Mouse (Mus musculus) midbrain, embryonic 16.5 days (tissue): ENCODE results near the gene Chst12. TPM values are rescaled to one million over a fixed set of nuclear protein-coding genes. Genes with fewer than 3 reads are reported as not detected.

Source experiments
- ATAC-seq: fragments of 200-750 bp; cut with Nextera tagmentation; 2 replicates; pipeline ENCODE4 v1.8.0; 2017; ENCODE audit warnings: moderate TSS enrichment
- H3K27ac ChIP-seq: fragments of 300-500 bp; sonication (generic); 2 replicates; pipeline ENCODE4 v1.5.1; 2014; ENCODE audit warnings: mild to moderate bottlenecking, low read length, mixed read lengths
- H3K27me3 ChIP-seq: fragments of 300-500 bp; sonication (generic); 2 replicates; pipeline ENCODE4 v1.6.1; 2014; ENCODE audit warnings: low read depth, low read length, mixed read lengths; ENCODE audit not compliant: control insufficient read depth, insufficient read depth
- H3K36me3 ChIP-seq: fragments of 300-500 bp; sonication (generic); 2 replicates; pipeline ENCODE4 v1.6.1; 2014; ENCODE audit warnings: mild to moderate bottlenecking, low read length, moderate library complexity, mixed read lengths; ENCODE audit not compliant: control insufficient read depth, insufficient read depth
- H3K4me1 ChIP-seq: fragments of 300-500 bp; sonication (generic); 2 replicates; pipeline ENCODE4 v1.6.1; 2014; ENCODE audit warnings: mild to moderate bottlenecking, low read length, mixed read lengths; ENCODE audit not compliant: control insufficient read depth, insufficient read depth
- H3K4me2 ChIP-seq: fragments of 300-500 bp; sonication (generic); 2 replicates; pipeline ENCODE4 v1.6.1; 2014; ENCODE audit warnings: mild to moderate bottlenecking, low read length, mixed read lengths
- H3K4me3 ChIP-seq: fragments of 300-500 bp; sonication (generic); 2 replicates; pipeline ENCODE4 v1.5.1; 2014; ENCODE audit warnings: low read depth, mild to moderate bottlenecking, low read length, moderate library complexity, mixed read lengths
- H3K9ac ChIP-seq: fragments of 300-500 bp; sonication (generic); 2 replicates; pipeline ENCODE4 v1.6.1; 2014; ENCODE audit warnings: low read depth, low read length, mixed read lengths
- H3K9me3 ChIP-seq: fragments of 300-500 bp; sonication (generic); replicated peaks from 2 replicates; pipeline ENCODE4 v1.6.1; 2014; ENCODE audit warnings: mild to moderate bottlenecking, low read length, mixed read lengths; ENCODE audit not compliant: control insufficient read depth, poor library complexity, severe bottlenecking
- WGBS: fragments of 180-500 bp; shearing (Covaris S2); extraction: QIAGEN DNeasy Blood & Tissue Kit; methylation state at CpG from one replicate; pipeline ENCODE4 v1.1.7; 2014; 5-methylcytosine and 5-hydroxymethylcytosine counted together
- polyA plus RNA-seq: library from polyadenylated mRNA; unstranded; fragments of >200 nt; fragmentation: Nextera tagmentation; extraction: Ambion mirVana; gene quantifications from 2 replicates; pipeline ENCODE4 v1.2.1, GENCODE M21; 2015

Chst12 gene
- polyA plus RNA-seq, 1 experiment from 2014 or later: 30.6 TPM

GRCm38 (mm10) chr5:140572611-140573010 lies 67.3 kb downstream of the Chst12 start:
- Histone ChIP-seq H3K4me1 (no peaks in the 10 kb centered on the region), H3K27me3 (no peaks in the 10 kb centered on the region), H3K4me3 (no peak overlapping the region), H3K4me2 (no peak overlapping the region), H3K27ac (no peak overlapping the region), H3K36me3 (no peaks in the 10 kb centered on the region), H3K9ac (no peak overlapping the region), H3K9me3 (no peaks in the 10 kb centered on the region)
- ATAC-seq: no peak
- 78% methylated on average over 6 of the region's 6 CpGs for WGBS

Other genes starting within 250 kb of the Chst12 start
- gene Mad1l1, start 184.0 kb upstream of the Chst12 start, polyA plus RNA-seq: 31.2 and 32.0 TPM in 2 replicates
- 19.2 and 20.0 TPM in 2 replicates for gene Nudt1, start 183.9 kb upstream of the Chst12 start, polyA plus RNA-seq
- 20.0 and 21.3 TPM in 2 replicates for gene Mrm2, start 173.7 kb upstream of the Chst12 start, polyA plus RNA-seq
- 44.7 and 46.4 TPM in 2 replicates for gene Snx8, start 116.3 kb upstream of the Chst12 start, polyA plus RNA-seq
- 60.2 and 61.1 TPM in 2 replicates for gene Eif3b, start 86.2 kb upstream of the Chst12 start, polyA plus RNA-seq
- gene Gm4869, start 59.9 kb upstream of the Chst12 start, polyA plus RNA-seq: not detected in 2 replicates
- gene Grifin, start 59.5 kb downstream of the Chst12 start, polyA plus RNA-seq: 0.43 TPM in 1 of 2 replicates, not detected in the other
- gene Lfng, start 101.8 kb downstream of the Chst12 start, polyA plus RNA-seq: 18.4 and 23.1 TPM in 2 replicates
- gene Ttyh3, start 143.5 kb downstream of the Chst12 start, polyA plus RNA-seq: 56.0 and 61.5 TPM in 2 replicates
- 30.5 and 31.5 TPM in 2 replicates for gene Iqce, start 196.8 kb downstream of the Chst12 start, polyA plus RNA-seq
- 21.8 and 24.8 TPM in 2 replicates for gene Brat1, start 199.5 kb downstream of the Chst12 start, polyA plus RNA-seq
- gene Amz1, start 218.6 kb downstream of the Chst12 start, polyA plus RNA-seq: 5.7 and 11.6 TPM in 2 replicates